Mouse (Mus musculus) kidney, embryonic 15.5 days (tissue): ENCODE measurements at regions not wholly inside any gene's neighbourhood (a gene's known extent, or its start where the extent isn't known, plus 50 kb on each side); places are given as distances from the start of the nearest gene placed in this dataset.
A peak's percentile ranks its signal among the peaks of the same experiment; 100 is the strongest.

Source experiments
- ATAC-seq: fragments of 200-750 bp; cut with Nextera tagmentation; replicated peaks from 2 replicates; pipeline ENCODE4 v1.8.0; 2017; ENCODE audit warnings: moderate TSS enrichment; ENCODE audit not compliant: low FRiP score
- H3K27ac ChIP-seq: fragments of 300-500 bp; sonication (generic); 2 replicates; pipeline ENCODE4 v1.5.1; 2015; ENCODE audit warnings: mild to moderate bottlenecking, inconsistent platforms
- H3K27me3 ChIP-seq: fragments of 300-500 bp; sonication (generic); 2 replicates; pipeline ENCODE4 v1.6.1; 2015; ENCODE audit warnings: inconsistent platforms
- H3K36me3 ChIP-seq: fragments of 300-500 bp; sonication (generic); 2 replicates; pipeline ENCODE4 v1.6.1; 2015; ENCODE audit warnings: inconsistent platforms
- H3K4me1 ChIP-seq: fragments of 300-500 bp; sonication (generic); 2 replicates; pipeline ENCODE4 v1.6.1; 2015; ENCODE audit warnings: inconsistent platforms
- H3K4me2 ChIP-seq: fragments of 300-500 bp; sonication (generic); 2 replicates; pipeline ENCODE4 v1.6.1; 2015; ENCODE audit warnings: moderate library complexity, mild to moderate bottlenecking, inconsistent platforms
- H3K4me3 ChIP-seq: fragments of 300-500 bp; sonication (generic); replicated peaks from 2 replicates; pipeline ENCODE4 v1.5.1; 2015; ENCODE audit warnings: mild to moderate bottlenecking, inconsistent platforms
- H3K9ac ChIP-seq: fragments of 300-500 bp; sonication (generic); 2 replicates; pipeline ENCODE4 v1.6.1; 2015; ENCODE audit warnings: mild to moderate bottlenecking, inconsistent platforms
- H3K9me3 ChIP-seq: fragments of 300-500 bp; sonication (generic); replicated peaks from 2 replicates; pipeline ENCODE4 v1.6.1; 2016; ENCODE audit warnings: inconsistent platforms
- WGBS: fragments of 180-500 bp; shearing (Covaris S2); methylation state at CpG from one replicate; pipeline ENCODE4 v1.1.7; 2015; ENCODE audit warnings: mixed read lengths; 5-methylcytosine and 5-hydroxymethylcytosine counted together

DNA sequence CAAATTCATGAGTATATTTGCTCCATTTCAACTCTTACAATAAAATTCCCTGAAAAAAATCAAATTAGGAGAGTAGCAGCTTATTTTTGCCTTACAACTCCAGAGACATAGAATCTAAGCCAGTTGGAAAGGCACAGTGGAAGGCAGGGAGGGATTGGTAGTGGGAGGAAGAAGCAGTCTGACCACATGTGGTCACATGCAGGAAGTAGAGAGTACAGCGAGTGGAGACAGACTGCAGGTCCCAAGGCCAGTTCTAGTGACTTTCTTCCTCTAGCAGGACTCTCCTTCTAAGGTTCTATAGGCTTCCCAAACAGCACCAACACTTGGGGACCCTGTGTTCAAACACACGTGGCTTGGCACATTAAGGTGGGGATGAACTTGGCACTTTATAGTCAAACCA lies 245.6 kb upstream of the Adgrl4 start:
- Histone ChIP-seq H3K4me3 (no peak overlapping the region), H3K9me3 (no peaks in the 10 kb centered on the region), H3K27me3 (no peaks in the 10 kb centered on the region), H3K4me1 (no peaks in the 10 kb centered on the region), H3K27ac (no peak overlapping the region), H3K9ac (no peak overlapping the region), H3K36me3 (no peaks in the 10 kb centered on the region), H3K4me2 (no peak overlapping the region)
- no peak for ATAC-seq
- WGBS, result 79% methylated on average over 2 of the region's 2 CpGs

GRCm38 (mm10) chr3:151210978-151211377 lies 226.7 kb upstream of the Adgrl4 start:
- no peaks in the 10 kb centered on the region for H3K27me3 ChIP-seq
- 86% methylated on average over 4 of the region's 4 CpGs for WGBS
- no peak for ATAC-seq
- H3K27ac ChIP-seq, result no peak overlapping the region
- no peaks in the 10 kb centered on the region for H3K36me3 ChIP-seq
- H3K9me3 ChIP-seq, result no peaks in the 10 kb centered on the region
- H3K9ac ChIP-seq, result no peak overlapping the region
- no peak overlapping the region for H3K4me3 ChIP-seq
- H3K4me2 ChIP-seq, result no peak overlapping the region
- no peaks in the 10 kb centered on the region for H3K4me1 ChIP-seq

DNA sequence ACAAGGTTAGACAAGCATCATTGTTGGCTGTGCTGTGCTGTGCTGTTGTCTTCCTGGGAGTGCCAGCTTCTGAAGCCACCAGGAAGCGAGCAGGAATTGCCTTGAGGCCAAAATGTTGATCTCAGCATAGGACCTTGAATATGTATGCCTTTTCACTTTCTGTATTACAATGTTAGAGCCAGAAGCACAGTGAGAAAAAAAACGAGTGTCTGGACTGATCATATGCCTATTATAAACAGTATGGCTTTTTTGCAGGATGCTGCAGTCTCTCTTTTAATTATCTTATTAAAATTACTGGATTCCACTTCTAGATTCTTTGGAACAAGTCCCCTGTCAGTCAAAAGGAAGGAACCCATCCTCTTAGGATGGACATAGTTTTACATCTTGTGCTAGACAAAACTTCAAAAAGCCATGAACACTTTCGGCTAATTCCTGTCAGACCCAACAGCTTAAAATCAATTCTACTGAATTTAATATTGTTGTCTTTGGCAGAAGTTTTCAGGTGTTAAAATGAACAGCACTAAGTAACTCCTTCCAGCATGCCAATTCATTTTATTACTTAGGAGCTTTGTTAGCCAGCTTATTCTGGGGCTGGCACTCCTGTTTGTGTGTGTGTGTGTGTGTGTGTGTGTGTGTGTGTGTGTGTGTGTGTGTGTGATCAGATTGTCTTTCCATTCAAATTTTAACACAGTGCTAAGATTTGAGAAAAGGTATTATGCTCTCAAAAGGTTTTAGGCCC lies 220.8 kb upstream of the Adgrl4 start:
- WGBS, result 73% methylated on average over 3 of the region's 3 CpGs
- Histone ChIP-seq H3K27ac (no peak overlapping the region), H3K4me1 (no peaks in the 10 kb centered on the region), H3K9me3 (no peaks in the 10 kb centered on the region), H3K27me3 (no peaks in the 10 kb centered on the region), H3K9ac (no peak overlapping the region), H3K4me3 (no peak overlapping the region), H3K4me2 (no peak overlapping the region), H3K36me3 (no peaks in the 10 kb centered on the region)
- no peak for ATAC-seq

DNA sequence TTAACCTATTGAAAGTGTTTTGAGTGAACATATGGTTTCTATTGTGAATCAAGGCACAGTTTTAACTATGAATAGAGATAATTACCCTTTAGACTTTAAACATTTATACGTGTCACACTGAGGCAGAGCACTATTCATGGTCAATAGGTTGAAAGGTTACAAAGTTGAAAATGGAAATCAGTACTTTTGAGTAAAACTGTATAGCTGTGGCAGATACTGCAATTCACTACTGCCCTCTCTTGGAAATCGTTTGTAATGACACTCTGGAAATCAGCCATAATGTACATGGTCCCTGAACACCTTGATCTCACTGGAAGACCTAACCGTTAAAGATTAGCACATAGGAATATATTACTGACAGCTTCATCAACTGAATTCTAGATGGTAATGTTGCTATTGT lies 215.3 kb upstream of the Adgrl4 start:
- 0 out of 2 replicates have a peak, but pooled peaks have one; percentile 4 for ATAC-seq

DNA sequence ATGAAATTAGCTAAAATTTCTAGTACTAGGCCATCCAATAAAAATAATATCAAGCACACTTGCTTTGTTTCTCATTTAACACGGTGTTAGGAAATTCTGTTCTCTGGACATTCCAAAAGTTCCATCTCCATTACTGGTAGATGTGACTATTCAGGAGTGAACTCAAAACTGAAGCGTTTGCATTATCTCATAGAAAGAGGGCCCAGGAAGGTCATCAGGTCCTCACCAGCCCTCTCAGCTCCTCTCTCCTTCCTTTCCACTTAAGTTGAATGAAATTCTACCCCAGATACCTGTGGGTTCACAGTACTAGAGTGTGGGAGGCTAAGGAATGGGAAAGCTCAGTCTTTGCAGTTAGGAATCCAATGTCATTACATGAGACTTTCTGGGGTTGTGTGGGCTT lies 185.2 kb upstream of the Adgrl4 start:
- Histone ChIP-seq H3K27ac (no peak overlapping the region), H3K27me3 (no peaks in the 10 kb centered on the region), H3K9ac (no peak overlapping the region), H3K9me3 (no peaks in the 10 kb centered on the region), H3K4me1 (no peaks in the 10 kb centered on the region), H3K4me2 (no peak overlapping the region), H3K4me3 (no peak overlapping the region), H3K36me3 (no peaks in the 10 kb centered on the region)
- no peak for ATAC-seq
- WGBS, result 87% methylated on average over 2 of the region's 2 CpGs

More for the DNA sequence above, 215.3 kb upstream of the Adgrl4 start:
- Histone ChIP-seq H3K9ac (no peak overlapping the region), H3K4me3 (no peak overlapping the region), H3K4me1 (no peaks in the 10 kb centered on the region), H3K4me2 (no peak overlapping the region), H3K9me3 (no peaks in the 10 kb centered on the region), H3K27me3 (no peaks in the 10 kb centered on the region), H3K27ac (no peak overlapping the region), H3K36me3 (no peaks in the 10 kb centered on the region)
- 12% methylated on average over 3 of the region's 3 CpGs for WGBS

DNA sequence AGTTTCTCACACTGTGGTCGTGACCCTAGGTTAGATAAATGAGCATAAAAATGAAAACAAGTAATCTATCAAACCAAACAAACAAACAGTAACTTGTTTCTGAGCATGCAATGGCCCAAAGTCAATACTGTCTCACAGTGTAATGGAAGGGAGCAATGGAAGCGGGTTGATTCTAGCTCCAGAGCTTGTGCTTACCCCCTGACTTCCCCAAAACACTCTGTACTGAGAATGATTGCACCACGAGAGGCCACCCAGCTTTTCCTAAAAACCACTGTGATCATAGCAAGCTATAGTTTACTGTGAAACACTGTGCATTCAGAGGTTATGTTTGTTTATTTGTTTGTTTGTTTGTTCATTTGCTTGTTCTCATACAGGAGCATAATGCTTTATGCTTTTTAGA lies 174.9 kb upstream of the Adgrl4 start:
- Histone ChIP-seq H3K4me1 (no peaks in the 10 kb centered on the region), H3K27me3 (no peaks in the 10 kb centered on the region), H3K9ac (no peak overlapping the region), H3K4me3 (no peak overlapping the region), H3K27ac (no peak overlapping the region), H3K4me2 (no peak overlapping the region), H3K9me3 (no peaks in the 10 kb centered on the region), H3K36me3 (no peaks in the 10 kb centered on the region)
- 79% methylated on average over 3 of the region's 3 CpGs for WGBS
- no peak for ATAC-seq

DNA sequence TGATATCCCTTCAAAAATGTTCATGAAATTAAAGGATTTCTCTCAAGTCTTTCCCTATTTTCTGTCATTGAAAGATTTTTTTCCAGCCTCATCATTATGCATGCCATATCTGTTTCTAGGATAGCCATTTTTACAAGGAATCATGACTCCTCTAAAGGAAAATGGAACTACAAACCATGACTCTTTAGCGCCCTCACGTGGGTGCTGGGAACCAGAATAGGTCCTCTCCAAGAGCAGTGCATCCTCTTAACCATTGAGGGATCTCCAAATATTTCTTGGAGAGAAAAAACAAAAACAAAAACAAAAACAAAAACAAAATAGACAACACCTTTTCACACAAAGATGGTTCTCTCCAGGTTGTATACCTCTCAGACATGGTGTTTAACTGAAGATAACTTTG lies 172.0 kb upstream of the Adgrl4 start:
- Histone ChIP-seq H3K27ac (no peak overlapping the region), H3K36me3 (no peaks in the 10 kb centered on the region), H3K4me3 (no peak overlapping the region), H3K4me1 (no peaks in the 10 kb centered on the region), H3K4me2 (no peak overlapping the region), H3K9ac (no peak overlapping the region), H3K9me3 (no peaks in the 10 kb centered on the region), H3K27me3 (no peaks in the 10 kb centered on the region)
- no peak for ATAC-seq
- WGBS, result 23% methylated on average over 2 of the region's 2 CpGs

- H3K9ac ChIP-seq, result no peak overlapping the region
- no peaks in the 10 kb centered on the region for H3K36me3 ChIP-seq
- H3K4me3 ChIP-seq, result no peak overlapping the region
- H3K9me3 ChIP-seq, result no peaks in the 10 kb centered on the region
- no peaks in the 10 kb centered on the region for H3K27me3 ChIP-seq
- H3K27ac ChIP-seq, result no peak overlapping the region
- H3K4me2 ChIP-seq, result no peak overlapping the region
- H3K4me1 ChIP-seq, result no peaks in the 10 kb centered on the region
- 84% methylated on average over 2 of the region's 2 CpGs for WGBS
- ATAC-seq, result no peak
These were observed 168.2 kb upstream of the Adgrl4 start for GRCm38 (mm10) chr3:151269514-151269913.

GRCm38 (mm10) chr3:151283829-151284228 lies 153.9 kb upstream of the Adgrl4 start:
- Histone ChIP-seq H3K27me3 (no peaks in the 10 kb centered on the region), H3K36me3 (no peaks in the 10 kb centered on the region), H3K4me3 (no peak overlapping the region), H3K4me2 (no peak overlapping the region), H3K27ac (no peak overlapping the region), H3K9ac (no peak overlapping the region), H3K9me3 (no peaks in the 10 kb centered on the region), H3K4me1 (no peaks in the 10 kb centered on the region)
- WGBS, result 93% methylated on average over 1 of the region's 1 CpGs
- no peak for ATAC-seq

GRCm38 (mm10) chr3:151293981-151294605 lies 143.6 kb upstream of the Adgrl4 start:
- 56% methylated on average over 11 of the region's 11 CpGs for WGBS
- no peaks in the 10 kb centered on the region for H3K27me3 ChIP-seq
- no peaks in the 10 kb centered on the region for H3K4me1 ChIP-seq
- no peak overlapping the region for H3K4me2 ChIP-seq
- no peaks in the 10 kb centered on the region for H3K9me3 ChIP-seq
- no peak overlapping the region for H3K4me3 ChIP-seq
- no peak overlapping the region for H3K9ac ChIP-seq
- H3K27ac ChIP-seq, result no peak overlapping the region
- peak; percentile 77 for ATAC-seq
- no peaks in the 10 kb centered on the region for H3K36me3 ChIP-seq

DNA sequence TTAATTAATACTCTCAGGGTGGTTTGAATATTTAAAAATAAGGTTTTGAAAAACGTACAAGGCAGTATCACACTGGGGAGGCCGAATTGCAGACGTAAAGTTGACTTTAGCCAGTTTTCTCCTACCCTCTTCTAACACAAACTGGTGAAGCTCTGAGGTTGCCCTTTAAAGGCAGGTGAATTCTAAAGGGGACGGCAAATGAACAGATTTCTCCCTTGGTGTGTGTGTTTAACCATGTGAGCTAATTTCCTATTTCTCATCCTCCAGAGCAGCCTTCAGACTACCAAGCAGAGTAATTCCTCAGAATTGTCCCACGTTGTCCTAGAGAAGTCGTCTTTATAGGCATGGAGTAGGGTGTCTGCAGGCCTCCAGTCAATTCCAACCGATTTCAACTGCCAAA lies 143.1 kb upstream of the Adgrl4 start:
- Histone ChIP-seq H3K36me3 (no peaks in the 10 kb centered on the region), H3K27ac (no peak overlapping the region), H3K9ac (no peak overlapping the region), H3K4me1 (no peaks in the 10 kb centered on the region), H3K4me2 (no peak overlapping the region), H3K4me3 (no peak overlapping the region), H3K9me3 (no peaks in the 10 kb centered on the region), H3K27me3 (no peaks in the 10 kb centered on the region)
- ATAC-seq, result no peak
- WGBS, result 74% methylated on average over 7 of the region's 7 CpGs

- Histone ChIP-seq H3K9me3 (no peaks in the 10 kb centered on the region), H3K9ac (no peak overlapping the region), H3K36me3 (no peaks in the 10 kb centered on the region), H3K27ac (no peak overlapping the region), H3K27me3 (no peaks in the 10 kb centered on the region), H3K4me3 (no peak overlapping the region), H3K4me2 (no peak overlapping the region), H3K4me1 (no peaks in the 10 kb centered on the region)
- WGBS, result 50% methylated on average over 9 of the region's 9 CpGs
- no peak for ATAC-seq
These were observed 142.7 kb upstream of the Adgrl4 start for GRCm38 (mm10) chr3:151295027-151295426.

DNA sequence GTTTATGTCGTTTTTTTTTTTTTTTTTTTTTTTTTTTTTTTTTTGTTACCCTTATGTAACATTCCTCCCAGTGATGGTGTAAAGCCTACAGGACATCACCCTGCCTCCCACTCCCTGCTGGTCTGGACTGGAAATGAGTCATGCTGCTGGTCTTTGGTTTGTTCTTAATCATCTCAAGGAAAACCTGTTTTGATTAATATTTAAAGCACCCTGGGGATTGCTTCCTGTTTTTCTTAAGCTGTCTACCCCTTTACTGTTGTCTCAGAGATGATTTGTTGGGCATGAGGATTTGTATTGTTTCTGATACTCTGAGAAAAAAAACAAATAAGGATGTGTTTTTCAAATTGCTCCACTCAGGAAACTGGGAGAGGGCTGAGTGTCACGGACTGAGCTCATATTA lies 139.4 kb upstream of the Adgrl4 start:
- no peak overlapping the region for H3K9ac ChIP-seq
- no peak overlapping the region for H3K4me2 ChIP-seq
- WGBS, result 43% methylated on average over 2 of the region's 2 CpGs
- ATAC-seq, result peak; percentile 72; the same call in 1 of the 2 replicates
- no peak overlapping the region for H3K4me3 ChIP-seq
- H3K36me3 ChIP-seq, result no peaks in the 10 kb centered on the region
- H3K4me1 ChIP-seq, result no peaks in the 10 kb centered on the region
- no peak overlapping the region for H3K27ac ChIP-seq
- no peaks in the 10 kb centered on the region for H3K27me3 ChIP-seq
- no peaks in the 10 kb centered on the region for H3K9me3 ChIP-seq
